Mouse (Mus musculus) heart, adult 2 months (tissue): ENCODE data around the gene Rbm11. TPM values are rescaled to one million over a fixed set of nuclear protein-coding genes. Genes with fewer than 3 reads are reported as not detected.

ENCODE experiments used
- DNase-seq, 2 experiments: peaks; one replicate each; pipeline ENCODE4 v3.0.0; 2021
- H3K27ac ChIP-seq: fragments of 200-600 bp; 2 replicates; pipeline ENCODE4 v1.8.1; 2022
- H3K27me3 ChIP-seq: fragments of 200-500 bp; 2 replicates; pipeline ENCODE4 v1.6.1; 2012; ENCODE audit warnings: mild to moderate bottlenecking, low read length, inconsistent platforms, mixed read lengths; ENCODE audit not compliant: control insufficient read depth, insufficient read depth
- H3K36me3 ChIP-seq: fragments of 200-500 bp; 2 replicates; pipeline ENCODE4 v1.6.1; 2012; ENCODE audit warnings: low read length, inconsistent platforms; ENCODE audit not compliant: control insufficient read depth, insufficient read depth
- H3K4me1 ChIP-seq: fragments of 200-500 bp; 2 replicates; pipeline ENCODE4 v1.6.1; 2011; ENCODE audit warnings: low read length; ENCODE audit not compliant: control insufficient read depth, insufficient read depth
- H3K4me3 ChIP-seq: fragments of 200-600 bp; 2 replicates; pipeline ENCODE4 v1.8.1; 2022
- H3K79me2 ChIP-seq: fragments of 200-500 bp; replicated peaks from 2 replicates; pipeline ENCODE4 v1.6.1; 2012; ENCODE audit warnings: mild to moderate bottlenecking, inconsistent platforms, low read length, moderate library complexity, mixed read lengths; ENCODE audit not compliant: control insufficient read depth, insufficient read depth
- H3K9ac ChIP-seq: fragments of 200-500 bp; 2 replicates; pipeline ENCODE4 v1.6.1; 2012; ENCODE audit warnings: low read depth, mild to moderate bottlenecking, control low read depth, inconsistent platforms, low read length, mixed read lengths
- CTCF ChIP-seq: fragments of 200-600 bp; IDR thresholded peaks from 2 replicates; pipeline ENCODE4 v1.8.1; 2022; ENCODE audit warnings: antibody characterized with exemption, mild to moderate bottlenecking, moderate library complexity
- EP300 ChIP-seq: fragments of 200-500 bp; IDR thresholded peaks from 2 replicates; pipeline ENCODE4 v1.6.1; 2011; ENCODE audit warnings: low read depth, low read length, control low read depth; ENCODE audit not compliant: insufficient read depth
- POLR2A ChIP-seq: fragments of 200-500 bp; IDR thresholded peaks from 2 replicates; pipeline ENCODE4 v1.6.1; 2011; ENCODE audit warnings: mild to moderate bottlenecking, low read depth, low read length, control low read depth; ENCODE audit not compliant: insufficient read depth
- WGBS: fragments of 180-500 bp; shearing (Covaris S2); methylation state at CpG from one replicate; pipeline ENCODE4 v1.1.7; 2018; 5-methylcytosine and 5-hydroxymethylcytosine counted together
- intact Hi-C: fragments of 180-260 bp; cut with DNase I; formaldehyde crosslinking; loops from one replicate; pipeline ENCODE4 v1.15.1; 2025
- polyA plus RNA-seq: library from polyadenylated mRNA; depleted of rRNA; stranded (reverse); fragments of >200 nt; gene quantifications from 2 replicates; pipeline ENCODE4 v1.2.3, GENCODE M21; 2012; rRNA removed
- total RNA-seq, 2 experiments: library from RNA; stranded (reverse); gene quantifications; 2 replicates each; pipeline ENCODE4 v1.2.3; 2021

Rbm11 gene
- total and polyA plus RNA-seq, 3 experiments, result 0.08 TPM; not detected in 2

DNA sequence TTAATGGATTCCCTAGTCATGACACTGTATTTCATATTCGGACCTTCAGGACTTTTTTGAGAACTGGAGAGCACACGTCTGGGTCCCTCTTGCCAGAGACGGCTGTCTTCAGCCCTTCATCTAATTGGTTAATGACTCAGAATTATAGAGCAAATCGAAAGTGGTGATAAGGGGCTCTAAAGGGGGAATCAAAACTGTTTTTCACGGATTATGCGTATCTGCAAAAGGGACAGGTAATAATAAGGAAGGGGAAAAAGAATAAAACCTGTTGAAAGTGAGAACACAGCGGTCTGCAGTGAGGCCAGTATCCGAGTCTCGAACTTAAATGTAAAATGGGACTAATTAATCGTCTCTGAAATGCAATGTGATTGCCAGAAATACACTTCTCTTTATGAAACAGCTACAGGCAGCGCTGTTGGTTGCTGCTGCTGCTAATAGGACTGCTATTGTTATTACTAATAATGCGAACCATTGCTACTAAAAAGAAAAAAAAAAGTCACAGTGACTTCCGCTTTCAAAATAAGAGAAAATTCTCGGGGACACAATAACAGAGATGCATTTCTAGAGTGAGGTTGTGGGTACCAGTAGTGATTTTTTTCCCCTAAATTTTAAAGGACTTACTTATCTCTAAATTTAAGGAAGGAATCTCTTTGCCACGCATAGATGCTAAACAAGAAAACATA is 998 bp downstream of the Rbm11 start:
- WGBS, result 13% methylated on average over 15 of the region's 15 CpGs
- no peak for DNase-seq
- no peaks in the 10 kb centered on the region for H3K36me3 ChIP-seq
- no peaks in the 10 kb centered on the region for H3K79me2 ChIP-seq
- H3K4me1 ChIP-seq, result no peaks in the 10 kb centered on the region
- H3K27me3 ChIP-seq, result no peaks in the 10 kb centered on the region
- H3K4me3 ChIP-seq, result peak overlapping the region; percentile 72
- intact Hi-C loops, result no loop called here
- TF ChIP-seq CTCF (no peak), POLR2A (no peak), EP300 (no peak)
- no peak overlapping the region for H3K27ac ChIP-seq
- H3K9ac ChIP-seq, result no peak overlapping the region

DNA sequence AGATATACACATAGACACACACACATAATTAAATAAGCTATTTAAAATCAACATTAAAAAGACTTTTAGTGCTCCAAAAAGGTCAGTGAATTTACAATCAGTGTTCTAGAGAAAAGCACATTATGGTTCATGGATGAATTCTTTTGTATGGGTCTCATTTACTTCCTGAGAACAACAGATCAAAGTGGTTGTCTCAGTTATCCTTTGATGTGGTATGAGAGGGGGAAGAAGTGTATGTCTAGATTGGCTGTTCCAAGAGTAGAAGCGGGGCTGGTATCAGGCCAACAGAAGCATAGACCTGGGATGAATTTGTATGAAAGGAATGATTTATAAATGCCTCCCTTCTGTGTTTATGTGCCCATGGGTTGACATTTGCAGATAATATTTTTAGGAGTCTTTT is 13.8 kb downstream of the Rbm11 start:
- Histone ChIP-seq H3K27ac (no peak overlapping the region), H3K9ac (no peak overlapping the region), H3K4me3 (no peak overlapping the region), H3K36me3 (no peaks in the 10 kb centered on the region), H3K27me3 (no peaks in the 10 kb centered on the region), H3K4me1 (no peaks in the 10 kb centered on the region), H3K79me2 (no peaks in the 10 kb centered on the region)
- intact Hi-C loops, result no loop called here
- no peak for DNase-seq
- no peak for TF ChIP-seq CTCF
- TF ChIP-seq POLR2A, result no peak
- TF ChIP-seq EP300, result no peak
- WGBS, result 78% methylated on average over 1 of the region's 1 CpGs

DNA sequence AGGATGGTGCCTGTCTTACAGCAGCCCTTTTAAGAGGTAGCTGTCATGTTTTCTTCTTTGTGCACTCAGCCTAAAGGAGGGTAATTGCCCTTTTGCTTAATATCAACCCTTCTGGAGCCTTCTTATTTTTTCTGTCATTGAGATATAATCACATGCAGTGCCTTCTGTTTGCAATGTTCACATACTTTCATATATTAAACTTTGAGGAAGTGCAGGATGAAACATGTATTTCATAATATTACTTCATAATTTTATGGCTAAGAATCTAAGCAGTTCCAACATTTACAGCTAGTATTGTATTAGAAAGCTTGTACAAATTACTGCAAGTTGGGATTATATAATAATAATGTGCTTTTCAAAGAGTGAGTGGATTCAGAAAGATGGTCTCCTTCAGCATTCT is 19.9 kb downstream of the Rbm11 start:
- no peaks in the 10 kb centered on the region for H3K4me1 ChIP-seq
- TF ChIP-seq POLR2A (no peak), EP300 (no peak), CTCF (no peak)
- no peak overlapping the region for H3K27ac ChIP-seq
- no peak for DNase-seq
- H3K9ac ChIP-seq, result no peak overlapping the region
- H3K27me3 ChIP-seq, result no peaks in the 10 kb centered on the region
- H3K4me3 ChIP-seq, result no peak overlapping the region
- no peaks in the 10 kb centered on the region for H3K79me2 ChIP-seq
- intact Hi-C loops, result no loop called here
- H3K36me3 ChIP-seq, result no peaks in the 10 kb centered on the region

DNA sequence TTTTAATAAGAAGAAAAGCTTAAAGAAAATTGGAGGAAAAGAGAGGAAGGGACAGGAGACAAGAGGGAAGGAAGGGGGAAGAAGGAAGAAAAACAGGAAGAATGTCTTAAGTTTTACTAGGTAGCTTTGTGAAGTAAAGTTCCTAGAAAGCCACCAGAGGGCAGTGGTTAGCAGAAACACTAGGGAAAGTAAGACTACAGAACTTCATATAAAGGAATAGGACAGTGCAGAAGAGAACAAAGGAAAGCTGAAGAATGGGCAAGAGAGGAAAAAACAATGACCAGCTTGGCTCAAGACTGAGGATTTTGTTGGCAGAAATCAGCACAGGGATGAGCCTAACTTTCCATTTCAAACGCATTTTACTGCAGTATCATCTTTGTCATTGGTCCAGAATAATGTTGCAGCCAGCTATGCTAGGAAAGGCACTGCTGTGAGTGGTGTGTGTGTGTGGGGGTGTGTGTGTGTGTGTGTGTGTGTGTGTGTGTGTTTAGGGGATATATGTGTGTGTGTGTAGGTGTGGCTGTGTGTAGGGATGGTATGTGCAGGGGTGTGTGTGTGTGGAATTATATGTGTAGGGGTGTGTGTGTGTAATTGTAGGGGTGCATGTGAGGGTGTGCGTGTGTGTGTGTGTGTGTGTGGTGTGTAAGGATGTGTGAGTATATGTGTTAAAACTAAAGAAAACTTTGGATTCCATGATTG is 25.2 kb downstream of the Rbm11 start:
- TF ChIP-seq EP300 (no peak), POLR2A (no peak), CTCF (peak; percentile 70)
- intact Hi-C loops, result loop anchor here (1.0 kb wide), 1 partner anchor 1281 kb away; no protein-coding TSS in a partner anchor
- no peaks in the 10 kb centered on the region for H3K79me2 ChIP-seq
- H3K36me3 ChIP-seq, result no peaks in the 10 kb centered on the region
- DNase-seq, result no peak
- no peak overlapping the region for H3K9ac ChIP-seq
- H3K27me3 ChIP-seq, result no peaks in the 10 kb centered on the region
- H3K4me3 ChIP-seq, result no peak overlapping the region
- no peaks in the 10 kb centered on the region for H3K4me1 ChIP-seq
- WGBS, result 64% methylated on average over 2 of the region's 2 CpGs
- no peak overlapping the region for H3K27ac ChIP-seq

DNA sequence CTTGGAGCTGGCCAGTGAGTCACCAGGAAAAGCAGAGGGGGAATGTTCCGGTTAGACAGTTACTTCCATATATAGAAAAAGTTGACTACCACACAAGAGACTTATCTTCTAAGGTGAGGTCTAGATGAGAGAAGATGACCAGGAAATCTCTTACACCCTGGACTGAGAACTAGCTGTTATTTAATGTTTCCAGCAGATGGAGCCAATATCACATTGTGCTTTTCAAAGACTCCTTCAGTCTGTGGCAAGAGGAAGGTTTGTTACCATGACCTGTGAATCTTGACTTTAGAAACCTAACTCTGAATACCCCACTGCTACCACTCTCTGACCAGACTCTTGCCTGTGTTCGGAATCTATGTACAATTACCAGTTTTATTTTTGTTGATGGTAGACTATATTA is 35.2 kb downstream of the Rbm11 start:
- Histone ChIP-seq H3K4me3 (no peak overlapping the region), H3K4me1 (no peaks in the 10 kb centered on the region), H3K79me2 (no peaks in the 10 kb centered on the region), H3K27ac (no peak overlapping the region), H3K36me3 (no peaks in the 10 kb centered on the region), H3K27me3 (no peaks in the 10 kb centered on the region), H3K9ac (no peak overlapping the region)
- TF ChIP-seq CTCF (peak; percentile 39), POLR2A (no peak)
- intact Hi-C loops, result no loop called here
- 58% methylated on average over 2 of the region's 2 CpGs for WGBS
- no peak for DNase-seq

Other genes starting within 250 kb of the Rbm11 start
- gene Lipi, start 6.8 kb upstream of the Rbm11 start, total RNA-seq, result not detected
- not detected in 2 replicates for gene Lipi, start 6.8 kb upstream of the Rbm11 start, polyA plus RNA-seq
- 10 to 100 TPM; 14.0 to 15.2 TPM for gene Hspa13, start 174.3 kb downstream of the Rbm11 start, total RNA-seq
- 3.3 and 8.8 TPM in 2 replicates for gene Hspa13, start 174.3 kb downstream of the Rbm11 start, polyA plus RNA-seq